Mouse (Mus musculus) liver, adult 2 months (tissue): ENCODE results near the gene Fam160a1.

Experiments used
- CTCF ChIP-seq: fragments of 200-500 bp; IDR thresholded peaks from 2 replicates; pipeline ENCODE4 v1.5.1; 2011; ENCODE audit warnings: low read depth, low read length, control low read depth
- POLR2A ChIP-seq: fragments of 200-500 bp; IDR thresholded peaks from 2 replicates; pipeline ENCODE4 v1.6.1; 2011; ENCODE audit warnings: low read length, control low read depth; ENCODE audit not compliant: insufficient read depth; ENCODE audit errors: extremely low read depth

- no peak for TF ChIP-seq CTCF
- TF ChIP-seq POLR2A: no peak
Measured at GRCm38 (mm10) chr3:85812010-85812409, 5.1 kb downstream of the Fam160a1 start.
